Mouse (Mus musculus): ENCODE measurements around the gene Ugt1a8. TPM values are rescaled to one million over a fixed set of nuclear protein-coding genes. Genes with fewer than 3 reads are reported as not detected.

Ugt1a8 gene
- total RNA-seq, 1 experiment from 2014 or later: not detected

DNA sequence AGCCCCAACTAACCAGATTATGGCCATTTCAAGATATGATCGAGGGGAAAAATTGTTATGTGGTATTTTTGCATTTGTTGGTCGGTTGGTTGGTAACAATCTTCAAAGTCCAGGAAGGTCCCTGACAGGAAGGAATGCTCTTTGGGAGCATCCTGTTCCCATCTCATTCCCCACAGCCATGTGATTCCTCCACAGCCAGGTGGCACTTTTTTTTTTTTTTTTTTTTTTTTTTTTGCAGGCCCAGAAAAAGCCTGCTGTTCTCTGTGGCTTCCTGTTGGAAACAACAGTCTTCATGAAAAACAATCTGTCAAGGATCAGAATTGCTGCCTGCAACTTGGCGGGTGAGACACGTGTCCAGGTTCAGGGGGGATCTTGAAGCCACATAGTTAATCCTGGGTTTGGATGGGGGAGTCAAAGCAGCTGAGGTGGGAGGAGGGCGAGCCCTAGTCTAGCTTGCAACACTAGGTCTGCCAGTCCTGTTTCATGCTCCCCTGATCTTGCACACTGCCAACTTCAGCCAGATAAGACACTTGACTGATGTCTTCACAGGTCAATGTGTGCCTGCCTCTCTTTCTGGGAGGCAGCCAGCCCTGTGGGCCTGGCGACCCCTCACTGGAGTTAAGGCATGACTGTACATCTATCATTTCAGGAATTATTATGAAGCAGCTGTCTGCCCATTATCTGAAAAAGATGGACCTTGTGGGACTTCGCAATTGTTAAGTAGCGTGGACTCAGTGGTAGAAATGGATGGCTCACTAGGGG is 171.4 kb downstream of the Ugt1a8 start:
- ATAC-seq (replicated peaks in 1 of 2; ENCODE audit: insufficient read depth in 1 of 2, low FRiP score in 2 of 2, low TSS enrichment in 1 of 2, low read depth in 1 of 2, poor library complexity in 2 of 2, severe bottlenecking in 2 of 2): peak; percentile 2 to 12; a peak in 3 of 4 replicates

- no peak for ATAC-seq (replicated peaks in 1 of 2; ENCODE audit: insufficient read depth in 1 of 2, low FRiP score in 2 of 2, low TSS enrichment in 1 of 2, low read depth in 1 of 2, poor library complexity in 2 of 2, severe bottlenecking in 2 of 2)
Measured at GRCm38 (mm10) chr1:88259643-88260024, 172.0 kb downstream of the Ugt1a8 start.

DNA sequence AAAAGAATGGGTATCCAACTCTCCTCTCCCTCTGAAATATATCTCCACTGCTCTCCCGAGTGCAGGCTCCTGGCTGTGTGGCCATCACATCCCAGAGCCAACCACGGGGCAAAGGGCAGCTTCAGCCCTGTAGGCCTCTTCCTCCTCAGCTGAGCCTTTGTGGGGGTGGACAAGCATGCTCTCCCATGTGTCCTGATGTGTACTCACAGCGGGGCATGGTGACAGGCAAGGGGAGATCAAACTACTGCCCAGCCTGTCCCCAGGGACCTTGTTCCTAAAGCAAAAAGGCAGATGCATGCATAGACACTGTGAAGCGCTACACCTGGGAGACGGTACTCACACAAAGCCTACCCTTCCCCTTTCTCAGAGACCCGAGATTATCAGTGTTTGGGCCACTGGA is 172.5 kb downstream of the Ugt1a8 start:
- no peak; a peak in 1 of 4 replicates for ATAC-seq (replicated peaks in 1 of 2; ENCODE audit: insufficient read depth in 1 of 2, low FRiP score in 2 of 2, low TSS enrichment in 1 of 2, low read depth in 1 of 2, poor library complexity in 2 of 2, severe bottlenecking in 2 of 2)

GRCm38 (mm10) chr1:88260604-88261377 is 173.2 kb downstream of the Ugt1a8 start:
- ATAC-seq (replicated peaks in 1 of 2; ENCODE audit: insufficient read depth in 1 of 2, low FRiP score in 2 of 2, low TSS enrichment in 1 of 2, low read depth in 1 of 2, poor library complexity in 2 of 2, severe bottlenecking in 2 of 2): peak; percentile 6 to 15; a peak in 3 of 4 replicates

GRCm38 (mm10) chr1:88261706-88262105 is 174.1 kb downstream of the Ugt1a8 start:
- ATAC-seq (replicated peaks in 1 of 2; ENCODE audit: insufficient read depth in 1 of 2, low FRiP score in 2 of 2, low TSS enrichment in 1 of 2, low read depth in 1 of 2, poor library complexity in 2 of 2, severe bottlenecking in 2 of 2): no peak

DNA sequence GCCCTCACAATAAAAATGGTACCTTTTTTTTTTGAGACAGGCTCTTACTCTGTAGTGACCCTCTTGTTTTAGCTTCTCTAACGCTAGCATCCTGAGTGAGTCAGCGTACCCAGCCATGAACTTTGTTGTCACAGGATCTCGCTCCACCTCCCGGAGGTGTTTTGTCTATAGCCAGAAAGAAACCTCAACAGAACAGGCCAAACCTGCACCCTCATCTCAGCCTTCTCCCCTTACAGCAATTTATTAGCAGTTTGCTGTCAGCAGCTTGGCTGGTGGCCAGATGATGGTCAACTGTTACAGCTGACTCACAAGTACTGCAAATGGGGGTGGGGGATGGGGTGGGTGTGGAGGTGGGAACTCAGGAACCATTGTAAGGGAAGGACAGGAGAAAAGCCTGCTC is 174.6 kb downstream of the Ugt1a8 start:
- peak; percentile 20 to 23 for ATAC-seq (replicated peaks in 1 of 2; ENCODE audit: insufficient read depth in 1 of 2, low FRiP score in 2 of 2, low TSS enrichment in 1 of 2, low read depth in 1 of 2, poor library complexity in 2 of 2, severe bottlenecking in 2 of 2)

DNA sequence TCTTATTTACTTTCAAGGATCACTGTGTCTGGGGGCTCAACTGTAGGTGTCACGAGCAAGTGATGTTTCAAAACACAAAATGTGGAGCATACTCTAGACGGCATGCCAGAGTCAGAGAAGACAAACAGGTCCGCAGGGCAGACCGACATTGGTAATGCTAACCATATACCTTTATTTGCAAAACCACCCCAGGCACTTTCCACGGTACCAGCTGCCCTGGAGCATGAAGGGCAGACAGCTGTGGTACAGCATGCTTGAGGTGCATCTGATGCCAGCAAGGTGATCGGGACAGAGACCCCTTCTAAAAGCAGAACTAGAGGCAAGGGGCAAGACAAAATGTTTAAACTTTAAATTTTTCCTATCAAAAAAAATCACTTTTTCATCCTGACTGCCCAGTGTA is 175.3 kb downstream of the Ugt1a8 start:
- ATAC-seq (replicated peaks in 1 of 2; ENCODE audit: insufficient read depth in 1 of 2, low FRiP score in 2 of 2, low TSS enrichment in 1 of 2, low read depth in 1 of 2, poor library complexity in 2 of 2, severe bottlenecking in 2 of 2): no peak

DNA sequence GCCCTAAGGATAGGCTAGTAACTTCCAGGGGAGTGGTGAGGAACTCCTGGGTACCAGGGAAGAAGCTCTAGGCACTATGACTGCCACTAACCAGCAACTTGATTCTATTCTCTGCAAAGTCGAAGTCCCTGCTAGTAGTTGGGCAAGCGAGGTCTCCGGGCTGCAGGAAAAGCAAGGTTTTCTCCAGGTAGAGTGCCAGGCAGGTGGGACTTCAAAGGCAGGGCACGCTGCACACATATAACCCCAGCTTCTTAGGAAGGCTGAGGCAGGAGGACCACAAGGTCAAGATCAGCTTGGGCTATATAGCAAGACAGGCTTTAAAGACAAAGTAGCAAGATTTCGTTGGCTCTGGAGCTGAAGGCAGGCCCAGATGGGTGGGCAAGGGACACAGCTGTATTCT is 176.2 kb downstream of the Ugt1a8 start:
- no peak for ATAC-seq (replicated peaks in 1 of 2; ENCODE audit: insufficient read depth in 1 of 2, low FRiP score in 2 of 2, low TSS enrichment in 1 of 2, low read depth in 1 of 2, poor library complexity in 2 of 2, severe bottlenecking in 2 of 2)

DNA sequence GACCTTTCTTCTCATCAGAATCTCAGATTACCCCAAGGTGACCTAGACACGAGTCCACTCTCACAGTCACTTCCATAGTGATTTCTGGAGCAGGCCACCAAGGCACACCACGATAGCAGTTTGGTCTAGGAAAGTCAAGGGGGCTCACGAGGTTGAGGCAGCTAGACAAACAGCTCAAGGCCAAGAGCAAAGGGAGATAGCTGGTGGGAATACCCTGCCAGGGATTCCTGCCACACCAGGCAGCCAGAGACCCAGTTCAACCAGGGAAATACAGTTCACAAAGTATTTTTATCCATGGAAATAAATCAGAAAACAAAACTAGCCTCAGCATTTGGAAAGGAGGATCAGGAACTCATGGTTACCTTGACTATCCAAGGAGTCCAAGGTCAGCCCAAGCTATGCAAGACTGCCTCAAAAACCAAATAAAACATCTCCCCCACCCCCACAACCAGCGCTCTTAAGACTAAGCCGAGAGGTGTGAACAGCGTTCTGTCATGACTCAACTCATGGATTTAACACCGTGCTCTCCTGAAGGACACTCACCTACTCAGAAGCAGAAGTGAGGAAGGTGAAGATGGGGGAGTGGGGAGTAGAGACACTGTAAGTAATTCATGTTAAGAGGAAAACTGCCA is 176.7 kb downstream of the Ugt1a8 start:
- ATAC-seq (replicated peaks in 1 of 2; ENCODE audit: insufficient read depth in 1 of 2, low FRiP score in 2 of 2, low TSS enrichment in 1 of 2, low read depth in 1 of 2, poor library complexity in 2 of 2, severe bottlenecking in 2 of 2): no peak

- no peak for ATAC-seq (replicated peaks in 1 of 2; ENCODE audit: insufficient read depth in 1 of 2, low FRiP score in 2 of 2, low TSS enrichment in 1 of 2, low read depth in 1 of 2, poor library complexity in 2 of 2, severe bottlenecking in 2 of 2)
Measured at GRCm38 (mm10) chr1:88264869-88265240, 177.2 kb downstream of the Ugt1a8 start.

GRCm38 (mm10) chr1:88266123-88266522 is 178.5 kb downstream of the Ugt1a8 start:
- ATAC-seq (replicated peaks in 1 of 2; ENCODE audit: insufficient read depth in 1 of 2, low FRiP score in 2 of 2, low TSS enrichment in 1 of 2, low read depth in 1 of 2, poor library complexity in 2 of 2, severe bottlenecking in 2 of 2): no peak

DNA sequence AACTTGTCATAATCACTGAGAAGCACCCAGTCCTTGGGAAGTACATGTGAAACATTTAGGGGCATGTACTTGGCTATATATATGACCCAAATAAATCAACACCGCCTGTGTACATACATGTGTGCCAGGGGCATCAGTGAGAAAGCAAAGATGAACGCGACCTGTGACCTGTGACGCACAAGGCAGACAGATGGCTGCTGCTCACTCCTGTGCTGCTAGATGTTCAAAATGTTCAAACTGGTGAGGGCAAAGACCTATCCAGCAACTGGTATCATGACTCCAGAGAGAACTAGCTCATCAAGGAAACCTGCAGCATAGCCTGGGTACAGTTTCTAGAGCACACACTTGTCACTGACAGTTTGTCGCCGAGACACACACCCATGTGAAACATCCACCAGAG is 179.9 kb downstream of the Ugt1a8 start:
- ATAC-seq (replicated peaks in 1 of 2; ENCODE audit: insufficient read depth in 1 of 2, low FRiP score in 2 of 2, low TSS enrichment in 1 of 2, low read depth in 1 of 2, poor library complexity in 2 of 2, severe bottlenecking in 2 of 2): no peak

DNA sequence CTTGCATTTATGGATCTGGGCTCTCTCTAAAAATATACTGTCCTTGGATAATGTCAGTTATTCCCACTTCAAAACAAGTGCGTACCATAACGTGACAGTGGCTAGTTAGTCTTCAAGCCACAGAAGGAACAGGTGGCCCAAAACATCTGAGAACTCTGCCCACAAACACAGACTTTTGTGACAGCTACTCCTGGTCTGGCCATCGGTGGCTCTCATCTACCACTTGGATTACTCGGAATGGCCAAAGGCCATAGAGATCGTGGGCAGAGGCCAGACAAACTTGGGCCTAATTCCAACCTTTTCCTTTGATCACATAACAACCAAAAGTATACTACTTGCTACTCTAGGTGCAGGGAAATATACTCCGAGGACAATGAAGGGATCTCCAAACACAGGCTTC is 180.5 kb downstream of the Ugt1a8 start:
- ATAC-seq (replicated peaks in 1 of 2; ENCODE audit: insufficient read depth in 1 of 2, low FRiP score in 2 of 2, low TSS enrichment in 1 of 2, low read depth in 1 of 2, poor library complexity in 2 of 2, severe bottlenecking in 2 of 2): no peak

Other genes with a start within 250 kb of the Ugt1a8 start
- gene Dgkd, start 234.5 kb upstream of the Ugt1a8 start, total RNA-seq (2017): 38.8 and 43.0 TPM in 2 replicates
- gene Usp40, start 79.3 kb upstream of the Ugt1a8 start, total RNA-seq (2017): 24.8 and 31.1 TPM in 2 replicates
- not detected in 2 replicates for gene Ugt1a10, start 32.4 kb upstream of the Ugt1a8 start, total RNA-seq (2017)
- gene Ugt1a9, start 17.0 kb upstream of the Ugt1a8 start, total RNA-seq (2017): not detected in 2 replicates
- 42.9 and 52.3 TPM in 2 replicates for gene Ugt1a7c, start 7.2 kb downstream of the Ugt1a8 start, total RNA-seq (2017)
- gene Ugt1a6b, start 15.4 kb downstream of the Ugt1a8 start, total RNA-seq (2017): 0.63 TPM in 1 of 2 replicates, not detected in the other
- gene Ugt1a6a, start 47.0 kb downstream of the Ugt1a8 start, total RNA-seq (2017): 1.4 and 5.3 TPM in 2 replicates
- gene Ugt1a5, start 78.2 kb downstream of the Ugt1a8 start, total RNA-seq (2017): 0.25 and 0.65 TPM in 2 replicates
- gene Ugt1a2, start 112.8 kb downstream of the Ugt1a8 start, total RNA-seq (2017): 0.25 TPM in 1 of 2 replicates, not detected in the other
- 0.25 TPM in 1 of 2 replicates, not detected in the other for gene Dnajb3, start 118.0 kb downstream of the Ugt1a8 start, total RNA-seq (2017)
- not detected in 2 replicates for gene Ugt1a1, start 124.1 kb downstream of the Ugt1a8 start, total RNA-seq (2017)
- gene Mroh2a, start 139.2 kb downstream of the Ugt1a8 start, total RNA-seq (2017): 0.05 and 0.44 TPM in 2 replicates
- gene Hjurp, start 189.8 kb downstream of the Ugt1a8 start, total RNA-seq (2017): 206 and 220 TPM in 2 replicates
- gene Trpm8, start 189.8 kb downstream of the Ugt1a8 start, total RNA-seq (2017): not detected in 2 replicates